Mouse (Mus musculus): ENCODE data around the gene Cdkal1. TPM values are rescaled to one million over a fixed set of nuclear protein-coding genes. Genes with fewer than 3 reads are reported as not detected.

Cdkal1 gene
- polyA plus RNA-seq, 1 experiment from 2014 or later, result 8.2 TPM

- ATAC-seq (ENCODE audit: insufficient read depth), result no peak
- Histone ChIP-seq H3K27me3 (no peaks in the 10 kb centered on the region), H3K9me3 (replicated peaks) (no peaks in the 10 kb centered on the region), H3K4me3 (replicated peaks) (no peak overlapping the region), H3K4me2 (no peak overlapping the region), H3K4me1 (replicated peaks) (no peaks in the 10 kb centered on the region), H3K9ac (no peak overlapping the region), H3K36me3 (replicated peaks) (no peaks in the 10 kb centered on the region), H3K27ac (replicated peaks) (no peak overlapping the region)
- WGBS (ENCODE audit: insufficient replicate concordance), result 60% methylated on average over 3 of the region's 3 CpGs
Observed at GRCm38 (mm10) chr13:29402526-29403040, 452.9 kb downstream of the Cdkal1 start.

GRCm38 (mm10) chr13:29399908-29400307, 455.6 kb downstream of the Cdkal1 start:
- 62% methylated on average over 5 of the region's 5 CpGs for WGBS (ENCODE audit: insufficient replicate concordance)

DNA sequence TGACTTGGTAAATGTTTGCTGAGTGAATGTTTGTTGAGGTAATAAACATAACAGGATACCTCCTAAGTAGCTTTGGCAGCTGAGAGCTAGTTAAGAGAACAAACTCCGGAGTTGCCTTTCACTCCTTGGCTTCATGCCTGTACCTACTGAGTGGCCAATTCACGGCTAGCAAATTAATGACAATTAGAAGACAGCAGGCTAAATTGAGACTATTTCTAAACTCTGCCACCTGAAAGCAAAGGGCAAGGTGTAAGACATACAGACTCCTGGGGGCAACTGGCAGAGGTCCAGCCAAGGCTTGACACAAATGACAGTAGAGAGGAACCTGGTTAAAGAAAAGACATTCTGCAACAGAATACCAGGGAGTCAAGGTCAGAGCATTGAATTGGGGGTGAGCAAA, 457.0 kb downstream of the Cdkal1 start:
- 71% methylated on average over 2 of the region's 2 CpGs for WGBS (ENCODE audit: insufficient replicate concordance)
- Histone ChIP-seq H3K4me3 (replicated peaks) (no peak overlapping the region), H3K27ac (replicated peaks) (no peak overlapping the region), H3K36me3 (replicated peaks) (no peaks in the 10 kb centered on the region), H3K4me1 (replicated peaks) (no peaks in the 10 kb centered on the region), H3K9ac (no peak overlapping the region), H3K27me3 (no peaks in the 10 kb centered on the region), H3K9me3 (replicated peaks) (no peaks in the 10 kb centered on the region), H3K4me2 (no peak overlapping the region)
- no peak for ATAC-seq (ENCODE audit: insufficient read depth)

More at GRCm38 (mm10) chr13:29399908-29400307, 455.6 kb downstream of the Cdkal1 start:
- Histone ChIP-seq H3K9ac (no peak overlapping the region), H3K27ac (replicated peaks) (no peak overlapping the region), H3K9me3 (replicated peaks) (no peaks in the 10 kb centered on the region), H3K4me3 (replicated peaks) (no peak overlapping the region), H3K36me3 (replicated peaks) (no peaks in the 10 kb centered on the region), H3K27me3 (no peaks in the 10 kb centered on the region), H3K4me1 (replicated peaks) (no peaks in the 10 kb centered on the region), H3K4me2 (no peak overlapping the region)
- no peak for ATAC-seq (ENCODE audit: insufficient read depth)

- H3K9me3 ChIP-seq (replicated peaks), result no peaks in the 10 kb centered on the region
- H3K4me3 ChIP-seq (replicated peaks), result no peak overlapping the region
- no peak for ATAC-seq (ENCODE audit: insufficient read depth)
- H3K4me2 ChIP-seq, result no peak overlapping the region
- H3K9ac ChIP-seq, result no peak overlapping the region
- H3K36me3 ChIP-seq (replicated peaks), result no peaks in the 10 kb centered on the region
- no peak overlapping the region for H3K27ac ChIP-seq (replicated peaks)
- H3K27me3 ChIP-seq, result no peaks in the 10 kb centered on the region
- WGBS (ENCODE audit: insufficient replicate concordance), result 71% methylated on average over 4 of the region's 4 CpGs
- H3K4me1 ChIP-seq (replicated peaks), result no peaks in the 10 kb centered on the region
Observed at GRCm38 (mm10) chr13:29395694-29396093, 459.8 kb downstream of the Cdkal1 start.

GRCm38 (mm10) chr13:29390025-29390424, 465.4 kb downstream of the Cdkal1 start:
- Histone ChIP-seq H3K9me3 (replicated peaks) (no peaks in the 10 kb centered on the region), H3K9ac (no peak overlapping the region), H3K27me3 (no peaks in the 10 kb centered on the region), H3K4me3 (replicated peaks) (no peak overlapping the region), H3K27ac (replicated peaks) (no peak overlapping the region), H3K4me1 (replicated peaks) (no peaks in the 10 kb centered on the region), H3K36me3 (replicated peaks) (no peaks in the 10 kb centered on the region), H3K4me2 (no peak overlapping the region)
- 58% methylated on average over 5 of the region's 5 CpGs for WGBS (ENCODE audit: insufficient replicate concordance)
- ATAC-seq (ENCODE audit: insufficient read depth), result no peak

DNA sequence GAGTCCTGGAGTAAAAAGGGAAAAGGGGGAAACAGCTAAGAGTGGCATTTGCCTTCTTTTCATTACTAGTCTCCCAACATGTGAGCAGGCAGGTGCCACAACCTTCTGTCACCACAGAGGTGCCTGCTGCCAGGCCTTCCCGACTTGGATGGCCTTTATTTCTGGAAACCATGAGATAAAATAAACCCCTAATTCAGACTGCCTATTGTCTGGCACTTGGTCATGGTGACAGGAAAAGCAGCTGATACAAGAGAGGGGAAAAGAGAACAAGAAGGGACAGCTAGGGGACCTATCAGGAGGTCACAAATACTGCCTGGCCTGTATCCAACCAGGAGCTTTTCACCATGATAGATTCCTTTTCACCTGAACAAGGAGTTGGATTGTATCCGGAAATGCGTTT, 466.6 kb downstream of the Cdkal1 start:
- no peak overlapping the region for H3K4me3 ChIP-seq (replicated peaks)
- no peak overlapping the region for H3K27ac ChIP-seq (replicated peaks)
- no peaks in the 10 kb centered on the region for H3K4me1 ChIP-seq (replicated peaks)
- no peak overlapping the region for H3K9ac ChIP-seq
- H3K36me3 ChIP-seq (replicated peaks), result no peaks in the 10 kb centered on the region
- H3K27me3 ChIP-seq, result no peaks in the 10 kb centered on the region
- H3K9me3 ChIP-seq (replicated peaks), result no peaks in the 10 kb centered on the region
- WGBS (ENCODE audit: insufficient replicate concordance), result 75% methylated on average over 3 of the region's 3 CpGs
- no peak for ATAC-seq (ENCODE audit: insufficient read depth)
- H3K4me2 ChIP-seq, result no peak overlapping the region

GRCm38 (mm10) chr13:29377572-29377971, 477.9 kb downstream of the Cdkal1 start:
- Histone ChIP-seq H3K9me3 (replicated peaks) (no peaks in the 10 kb centered on the region), H3K4me2 (no peak overlapping the region), H3K36me3 (replicated peaks) (no peaks in the 10 kb centered on the region), H3K4me1 (replicated peaks) (no peaks in the 10 kb centered on the region), H3K27ac (replicated peaks) (no peak overlapping the region), H3K27me3 (no peaks in the 10 kb centered on the region), H3K4me3 (replicated peaks) (no peak overlapping the region), H3K9ac (no peak overlapping the region)
- 53% methylated on average over 2 of the region's 2 CpGs for WGBS (ENCODE audit: insufficient replicate concordance)
- no peak for ATAC-seq (ENCODE audit: insufficient read depth)

- H3K9me3 ChIP-seq (replicated peaks), result no peaks in the 10 kb centered on the region
- H3K9ac ChIP-seq, result no peak overlapping the region
- H3K27ac ChIP-seq (replicated peaks), result no peak overlapping the region
- H3K4me2 ChIP-seq, result no peak overlapping the region
- no peak overlapping the region for H3K4me3 ChIP-seq (replicated peaks)
- no peaks in the 10 kb centered on the region for H3K27me3 ChIP-seq
- ATAC-seq (ENCODE audit: insufficient read depth), result no peak
- no peaks in the 10 kb centered on the region for H3K4me1 ChIP-seq (replicated peaks)
- 55% methylated on average over 3 of the region's 3 CpGs for WGBS (ENCODE audit: insufficient replicate concordance)
- H3K36me3 ChIP-seq (replicated peaks), result no peaks in the 10 kb centered on the region
Observed at GRCm38 (mm10) chr13:29371916-29372315, 483.6 kb downstream of the Cdkal1 start.

DNA sequence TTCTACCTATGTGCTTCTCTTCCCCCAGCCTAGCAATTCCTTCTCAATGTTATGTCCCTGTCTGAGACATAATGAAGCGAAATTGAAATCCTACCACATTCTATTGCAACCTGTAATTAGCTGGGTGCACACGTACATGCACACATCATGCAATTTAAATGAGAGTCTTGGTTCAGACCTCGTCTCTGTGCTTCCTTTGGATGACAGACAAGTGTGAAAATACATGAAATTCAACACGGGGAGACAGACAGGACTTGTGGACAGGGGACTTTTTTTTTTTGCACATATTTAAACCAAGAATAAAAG, 484.1 kb downstream of the Cdkal1 start:
- Histone ChIP-seq H3K4me3 (replicated peaks) (no peak overlapping the region), H3K27ac (replicated peaks) (no peak overlapping the region), H3K36me3 (replicated peaks) (no peaks in the 10 kb centered on the region), H3K27me3 (no peaks in the 10 kb centered on the region), H3K9me3 (replicated peaks) (no peaks in the 10 kb centered on the region), H3K9ac (no peak overlapping the region), H3K4me1 (replicated peaks) (no peaks in the 10 kb centered on the region), H3K4me2 (no peak overlapping the region)
- no peak for ATAC-seq (ENCODE audit: insufficient read depth)
- 50% methylated on average over 4 of the region's 4 CpGs for WGBS (ENCODE audit: insufficient replicate concordance)

DNA sequence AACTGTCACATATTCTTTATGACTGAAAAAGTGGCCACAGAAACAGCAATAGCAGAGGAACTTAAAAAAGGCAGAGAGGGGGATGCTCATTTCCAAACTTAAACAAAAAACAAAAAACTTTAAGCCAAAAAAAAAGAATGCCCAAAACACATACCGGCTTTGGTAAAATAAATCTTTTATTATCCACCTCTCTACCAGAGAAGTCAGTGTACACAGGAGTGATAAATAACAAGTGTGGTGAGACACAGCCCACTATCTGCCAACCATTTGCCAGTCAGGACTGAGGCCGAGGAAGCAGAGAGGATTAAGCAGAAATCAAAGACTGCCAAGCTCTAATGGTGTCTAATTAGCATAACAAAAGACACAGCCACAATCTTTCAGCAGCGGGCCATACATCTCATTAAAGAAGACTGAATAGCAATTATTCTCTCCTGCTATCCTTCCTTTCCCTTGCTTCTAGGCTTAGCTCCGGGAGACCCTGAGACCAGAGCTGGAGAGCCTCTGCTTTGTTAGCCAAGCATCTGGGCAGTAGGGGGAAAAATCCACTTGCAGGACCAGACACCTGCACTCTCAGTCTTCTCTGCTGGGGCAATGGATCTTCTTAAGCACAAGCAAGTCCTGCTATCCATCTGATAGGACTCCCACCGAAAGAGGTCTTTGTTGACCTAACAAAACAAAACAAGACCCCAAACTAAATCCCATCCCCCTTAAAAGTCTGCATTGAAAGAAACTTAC, 484.6 kb downstream of the Cdkal1 start:
- Histone ChIP-seq H3K9me3 (replicated peaks) (no peaks in the 10 kb centered on the region), H3K27me3 (no peaks in the 10 kb centered on the region)

GRCm38 (mm10) chr13:29368806-29369205, 486.7 kb downstream of the Cdkal1 start:
- H3K27me3 ChIP-seq, result no peaks in the 10 kb centered on the region
- no peaks in the 10 kb centered on the region for H3K36me3 ChIP-seq (replicated peaks)
- no peak overlapping the region for H3K4me2 ChIP-seq
- no peak overlapping the region for H3K27ac ChIP-seq (replicated peaks)
- no peak overlapping the region for H3K9ac ChIP-seq
- ATAC-seq (ENCODE audit: insufficient read depth), result no peak
- WGBS (ENCODE audit: insufficient replicate concordance), result 56% methylated on average over 6 of the region's 6 CpGs
- no peak overlapping the region for H3K4me3 ChIP-seq (replicated peaks)
- no peaks in the 10 kb centered on the region for H3K4me1 ChIP-seq (replicated peaks)
- no peaks in the 10 kb centered on the region for H3K9me3 ChIP-seq (replicated peaks)

More for the DNA sequence above, 484.6 kb downstream of the Cdkal1 start:
- H3K36me3 ChIP-seq (replicated peaks), result no peaks in the 10 kb centered on the region
- no peak overlapping the region for H3K4me3 ChIP-seq (replicated peaks)
- no peaks in the 10 kb centered on the region for H3K4me1 ChIP-seq (replicated peaks)
- no peak for ATAC-seq (ENCODE audit: insufficient read depth)
- WGBS (ENCODE audit: insufficient replicate concordance), result 45% methylated on average over 5 of the region's 5 CpGs
- H3K27ac ChIP-seq (replicated peaks), result no peak overlapping the region
- no peak overlapping the region for H3K9ac ChIP-seq
- H3K4me2 ChIP-seq, result no peak overlapping the region

Measured in liver, embryonic 15.5 days (tissue).